Mouse (Mus musculus): Measurements from ENCODE around the gene Slc30a4. TPM values are rescaled to one million over a fixed set of nuclear protein-coding genes. Genes with fewer than 3 reads are reported as not detected.

The Slc30a4 gene
- polyA plus RNA-seq (2012), result not detected in 2 replicates

DNA sequence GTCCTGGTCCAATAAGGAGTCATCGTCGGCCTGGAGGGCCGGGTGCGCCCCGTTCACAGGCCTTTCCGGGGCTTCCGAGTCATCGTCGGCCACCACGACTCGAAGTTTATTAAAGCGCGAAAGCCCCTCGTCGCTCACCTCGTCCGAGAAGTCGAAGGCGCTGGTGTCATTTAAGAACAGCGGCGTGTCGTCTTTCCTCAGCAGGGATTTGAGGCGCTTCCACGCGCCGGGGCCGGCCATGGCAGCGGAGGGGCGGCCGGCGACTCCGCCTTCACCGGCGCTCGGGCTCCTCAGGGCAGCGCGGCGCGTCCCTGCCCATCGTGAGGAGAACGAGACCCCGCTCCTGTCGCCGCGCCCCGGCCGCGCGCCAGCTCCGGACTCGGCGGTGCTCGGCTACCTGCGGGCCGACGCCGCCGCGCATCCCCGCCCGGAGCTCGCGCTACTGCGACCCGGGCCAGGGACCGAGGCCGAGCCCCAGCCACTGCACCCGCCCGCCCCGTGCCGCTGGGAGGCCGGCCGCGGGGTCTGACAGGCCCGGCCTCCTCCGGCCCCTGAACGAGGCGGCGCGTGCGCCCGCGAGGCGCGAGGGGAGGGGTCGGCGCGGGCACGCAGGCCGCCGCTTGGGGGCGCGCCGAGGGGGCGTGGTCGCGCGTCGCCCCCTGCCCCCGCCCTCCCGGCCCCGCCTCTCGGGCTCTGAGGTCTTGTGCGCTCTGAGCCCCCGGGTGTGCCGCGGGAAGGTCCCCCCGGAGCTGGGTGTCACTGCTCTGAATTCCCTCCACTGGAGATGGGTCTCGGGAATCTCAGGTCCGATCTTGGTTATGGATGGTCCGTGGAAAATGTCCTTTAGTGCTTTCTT is at the start of gene Slc30a4:
TSS of gene Slc30a4 (minus strand) at position 483 of the 856 bp plus-strand sequence.
- TF ChIP-seq GATA1 (IDR thresholded peaks at IDR 0.05; ENCODE audit: low read length), result no peak

DNA sequence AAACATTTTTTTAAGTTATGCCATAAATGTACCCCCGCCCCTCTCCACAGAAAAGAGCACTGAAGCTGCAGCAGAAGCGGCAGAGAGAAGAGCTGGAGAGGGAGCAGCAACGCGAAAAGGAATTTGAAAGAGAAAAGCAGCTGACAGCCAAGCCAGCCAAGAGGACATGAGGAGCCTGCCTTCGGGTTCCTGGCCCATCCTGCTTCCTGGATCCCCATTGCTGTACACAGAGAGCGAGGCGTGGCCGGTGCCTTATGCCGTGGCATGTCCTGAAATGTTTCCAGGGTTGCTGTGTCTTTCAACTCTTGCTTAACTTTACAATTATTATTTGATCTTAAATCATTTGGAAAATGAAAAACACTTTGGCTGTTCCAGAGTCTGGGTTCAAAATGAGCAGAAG is 44.0 kb upstream of the Slc30a4 start:
- no peak for TF ChIP-seq GATA1 (IDR thresholded peaks at IDR 0.05; ENCODE audit: low read length)

- TF ChIP-seq GATA1 (IDR thresholded peaks at IDR 0.05; ENCODE audit: low read length), result no peak
These were observed 36.6 kb upstream of the Slc30a4 start for GRCm38 (mm10) chr2:122739023-122739422.

GRCm38 (mm10) chr2:122737894-122738830 is 35.7 kb upstream of the Slc30a4 start, which contains the start of gene Bloc1s6:
Gene Bloc1s6, plus strand, starts transcription at chr2:122738503.
- TF ChIP-seq GATA1 (IDR thresholded peaks at IDR 0.05; ENCODE audit: low read length), result no peak

GRCm38 (mm10) chr2:122731456-122731855 is 29.0 kb upstream of the Slc30a4 start:
- no peak for TF ChIP-seq GATA1 (IDR thresholded peaks at IDR 0.05; ENCODE audit: low read length)

DNA sequence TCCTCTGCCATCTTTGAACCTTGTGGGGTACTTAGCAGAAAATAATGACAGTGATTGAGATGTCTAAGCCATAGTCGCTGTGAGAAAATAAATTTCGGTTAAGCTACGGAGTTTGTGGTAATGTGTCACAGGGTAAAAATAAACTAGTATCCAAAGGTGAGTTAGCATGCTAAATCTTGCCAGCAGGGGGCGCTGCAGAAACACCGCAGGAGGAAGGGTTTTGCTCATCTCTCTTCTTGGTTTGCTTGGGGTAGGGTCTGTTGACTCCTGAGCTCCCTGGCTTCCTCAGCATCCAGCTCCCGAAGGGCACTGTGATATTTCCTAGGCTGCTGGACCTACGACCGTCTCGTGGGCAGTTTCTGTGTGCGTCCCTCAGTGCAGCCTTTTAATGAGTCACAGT is 23.1 kb upstream of the Slc30a4 start:
- no peak for TF ChIP-seq GATA1 (IDR thresholded peaks at IDR 0.05; ENCODE audit: low read length)

GRCm38 (mm10) chr2:122720564-122720963 is 18.1 kb upstream of the Slc30a4 start:
- TF ChIP-seq GATA1 (IDR thresholded peaks at IDR 0.05; ENCODE audit: low read length), result no peak

- no peak for TF ChIP-seq GATA1 (IDR thresholded peaks at IDR 0.05; ENCODE audit: low read length)
These were observed 16.8 kb upstream of the Slc30a4 start for GRCm38 (mm10) chr2:122719232-122719631.

DNA sequence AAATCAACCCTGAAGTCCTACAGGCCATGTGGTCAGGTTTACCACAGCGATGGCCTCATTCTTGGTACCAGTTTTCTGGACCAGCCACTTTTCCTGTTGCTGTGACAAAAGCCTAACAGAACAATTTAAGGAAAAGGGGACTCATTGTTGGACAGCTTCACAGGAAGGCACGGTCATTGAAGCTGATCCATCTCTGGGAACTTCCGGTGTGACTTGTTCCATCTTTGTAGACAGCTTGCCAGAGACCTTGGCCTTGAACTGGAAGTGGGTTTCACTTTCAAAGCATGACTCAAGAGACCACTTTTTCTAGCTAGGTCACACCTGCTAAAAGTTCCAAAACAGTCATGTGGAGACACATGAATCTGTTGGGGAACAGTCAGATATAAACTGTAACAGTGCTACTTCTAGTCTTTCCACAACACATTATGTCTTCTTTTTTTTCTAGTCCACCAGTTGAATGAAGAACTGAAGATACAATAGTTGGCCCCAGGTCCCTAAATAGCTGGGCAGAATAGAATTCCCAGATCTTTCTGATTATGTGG is 13.9 kb upstream of the Slc30a4 start:
- TF ChIP-seq GATA1 (IDR thresholded peaks at IDR 0.05; ENCODE audit: low read length), result no peak

GRCm38 (mm10) chr2:122715148-122715692 is 12.8 kb upstream of the Slc30a4 start:
- no peak for TF ChIP-seq GATA1 (IDR thresholded peaks at IDR 0.05; ENCODE audit: low read length)

DNA sequence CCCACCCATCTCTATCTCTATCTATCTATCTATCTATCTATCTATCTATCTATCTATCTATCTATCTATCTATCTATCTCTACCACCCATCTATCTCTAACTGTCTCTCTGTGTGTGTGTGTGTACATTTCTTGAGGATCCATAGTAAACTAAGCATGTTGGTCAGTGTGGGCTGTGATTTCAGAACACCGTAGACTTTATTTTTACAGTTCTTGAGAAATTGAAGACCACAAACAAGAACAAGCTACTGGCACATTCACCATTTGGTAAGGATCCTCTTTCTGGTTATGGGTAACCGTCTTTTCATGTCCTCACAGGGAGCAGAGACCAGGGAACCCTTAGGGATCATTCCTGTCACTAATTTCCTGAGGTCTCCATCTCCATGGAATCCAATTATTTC is 10.4 kb upstream of the Slc30a4 start:
- TF ChIP-seq GATA1 (IDR thresholded peaks at IDR 0.05; ENCODE audit: low read length), result no peak

GRCm38 (mm10) chr2:122711911-122712310 is 9.4 kb upstream of the Slc30a4 start:
- no peak for TF ChIP-seq GATA1 (IDR thresholded peaks at IDR 0.05; ENCODE audit: low read length)

- TF ChIP-seq GATA1 (IDR thresholded peaks at IDR 0.05; ENCODE audit: low read length), result no peak
These were observed 6.7 kb upstream of the Slc30a4 start for GRCm38 (mm10) chr2:122709156-122709555.

DNA sequence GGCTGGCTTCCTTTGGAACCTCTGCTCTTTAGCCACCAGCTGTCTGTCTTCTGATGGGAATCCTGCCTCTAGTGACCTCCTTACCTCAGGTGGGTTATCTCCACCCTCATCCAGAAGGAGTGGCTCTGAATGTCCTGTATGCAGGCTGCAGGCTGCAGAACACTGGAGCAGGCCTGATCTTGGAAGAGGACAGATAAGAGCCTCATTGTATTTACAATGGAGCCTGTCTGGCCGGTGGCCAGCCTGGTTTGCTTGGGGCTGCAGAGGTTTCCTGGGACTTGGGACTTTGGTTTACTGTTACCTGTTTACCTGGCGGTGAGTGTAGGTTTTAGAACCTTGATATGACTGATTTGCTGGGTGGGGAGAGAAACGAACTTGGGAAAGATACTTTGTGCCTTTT is 5.6 kb upstream of the Slc30a4 start:
- TF ChIP-seq GATA1 (IDR thresholded peaks at IDR 0.05; ENCODE audit: low read length), result no peak

DNA sequence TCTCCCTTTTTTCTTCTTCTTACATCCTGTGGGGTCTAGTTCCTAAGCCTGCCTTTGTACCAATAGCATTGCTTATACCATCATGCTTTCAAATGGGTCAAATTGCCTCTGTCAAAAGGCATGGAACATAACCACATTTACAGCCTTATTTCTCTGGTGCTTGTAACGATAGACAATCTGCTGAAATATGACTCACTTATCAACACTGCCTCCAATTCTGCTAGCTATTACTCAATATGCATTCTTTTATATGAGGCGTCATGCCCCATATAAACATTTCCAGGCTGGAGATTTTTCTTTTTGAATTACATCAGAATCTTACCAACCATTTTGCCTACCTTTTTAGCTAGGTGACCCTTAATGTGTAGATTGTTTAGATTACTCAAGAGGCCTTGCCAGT is 2.1 kb upstream of the Slc30a4 start:
- TF ChIP-seq GATA1 (IDR thresholded peaks at IDR 0.05; ENCODE audit: low read length), result no peak

- no peak for TF ChIP-seq GATA1 (IDR thresholded peaks at IDR 0.05; ENCODE audit: low read length)
These were observed 637 bp downstream of the Slc30a4 start for GRCm38 (mm10) chr2:122701871-122702180.

All from G1E-ER4 (cell line).